Mouse (Mus musculus) kidney, postnatal 0 days (tissue): ENCODE data around the gene Smyd4. TPM values are rescaled to one million over a fixed set of nuclear protein-coding genes. Genes with fewer than 3 reads are reported as not detected.

Experiments used
- ATAC-seq: fragments of 200-750 bp; cut with Nextera tagmentation; replicated peaks from 2 replicates; pipeline ENCODE4 v1.8.0; 2017; ENCODE audit warnings: low read depth, moderate number of reproducible peaks, moderate TSS enrichment, moderate library complexity; ENCODE audit not compliant: low FRiP score
- DNase-seq: peaks from one replicate; pipeline ENCODE4 v3.0.0-alpha.2; 2016; ENCODE audit warnings: low spot score
- H3K27ac ChIP-seq: fragments of 300-500 bp; sonication (generic); 2 replicates; pipeline ENCODE4 v1.5.1; 2014; ENCODE audit warnings: mild to moderate bottlenecking
- H3K27me3 ChIP-seq: fragments of 300-500 bp; sonication (generic); 2 replicates; pipeline ENCODE4 v1.6.1; 2014; ENCODE audit warnings: low read length, mixed read lengths; ENCODE audit not compliant: insufficient read depth
- H3K36me3 ChIP-seq: fragments of 300-500 bp; sonication (generic); 2 replicates; pipeline ENCODE4 v1.6.1; 2014; ENCODE audit warnings: low read length, mixed read lengths; ENCODE audit not compliant: insufficient read depth
- H3K4me1 ChIP-seq: fragments of 300-500 bp; sonication (generic); replicated peaks from 2 replicates; pipeline ENCODE4 v1.6.1; 2014; ENCODE audit warnings: antibody characterized with exemption, low read length, mixed read lengths; ENCODE audit not compliant: insufficient read depth
- H3K4me2 ChIP-seq: fragments of 300-500 bp; sonication (generic); 2 replicates; pipeline ENCODE4 v1.6.1; 2014; ENCODE audit warnings: mild to moderate bottlenecking, low read length, moderate library complexity, mixed read lengths
- H3K4me3 ChIP-seq: fragments of 300-500 bp; sonication (generic); replicated peaks from 2 replicates; pipeline ENCODE4 v1.5.1; 2014; ENCODE audit warnings: low read depth, low read length
- H3K9ac ChIP-seq: fragments of 300-500 bp; sonication (generic); 2 replicates; pipeline ENCODE4 v1.6.1; 2014; ENCODE audit warnings: low read depth, low read length
- H3K9me3 ChIP-seq: fragments of 300-500 bp; sonication (generic); replicated peaks from 2 replicates; pipeline ENCODE4 v1.6.1; 2016; ENCODE audit warnings: low read length, inconsistent platforms, mixed read lengths
- CTCF ChIP-seq: IDR thresholded peaks from 2 replicates; pipeline ENCODE4 v1.5.1; 2016; ENCODE audit warnings: antibody characterized with exemption, low read depth, mild to moderate bottlenecking, moderate library complexity
- WGBS: fragments of 180-500 bp; shearing (Covaris S2); extraction: QIAGEN DNeasy Blood & Tissue Kit; methylation state at CpG from one replicate; pipeline ENCODE4 v1.1.7; 2014; 5-methylcytosine and 5-hydroxymethylcytosine counted together
- polyA plus RNA-seq: library from polyadenylated mRNA; unstranded; fragments of >200 nt; fragmentation: Nextera tagmentation; extraction: Ambion mirVana; gene quantifications from 2 replicates; pipeline ENCODE4 v1.2.1, GENCODE M21; 2015

Smyd4 gene
- polyA plus RNA-seq = 9.0 and 9.8 TPM in 2 replicates

GRCm38 (mm10) chr11:75348199-75348889, at the start of gene Smyd4, which contains the start of gene Rpa1:
Smyd4 (plus strand) TSS chr11:75348433.
Rpa1 (minus strand) TSS chr11:75348324.
- TF ChIP-seq CTCF = no peak
- peak within 1 kb of the TSS; percentile 85 for H3K9ac ChIP-seq
- DNase-seq (peak; percentile 98), ATAC-seq (peak; percentile 99)
- H3K4me3 ChIP-seq = peak within 1 kb of the TSS; percentile 81
- WGBS = 1% methylated on average over 56 of the region's 56 CpGs
- H3K4me1 ChIP-seq = no peaks in the 10 kb centered on the region
- no peaks in the 10 kb centered on the region for H3K9me3 ChIP-seq
- H3K27ac ChIP-seq = peak within 1 kb of the TSS; percentile 61
- H3K27me3 ChIP-seq = no peaks in the 10 kb centered on the region
- H3K36me3 ChIP-seq = no peaks in the 10 kb centered on the region
- H3K4me2 ChIP-seq = peak within 1 kb of the TSS; percentile 75

DNA sequence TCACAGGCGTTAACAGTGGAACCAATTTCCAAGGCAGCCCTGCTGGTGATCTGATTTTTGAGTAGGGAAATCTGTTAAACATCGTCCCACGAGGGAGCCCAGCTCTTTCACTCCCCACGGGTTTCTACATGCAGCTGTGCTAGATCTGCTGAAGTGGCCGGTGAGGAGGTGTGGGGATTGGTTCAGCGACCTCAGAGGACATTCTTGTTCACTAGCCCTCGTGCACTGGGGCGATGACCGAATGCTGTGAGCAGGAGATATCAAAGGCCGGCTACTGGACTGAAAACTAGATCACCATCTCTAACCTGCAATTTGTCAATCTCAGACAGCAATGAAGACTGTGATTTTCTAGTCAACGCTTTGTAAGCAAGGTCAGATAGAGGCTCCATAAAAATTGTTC, 49.7 kb upstream of the Smyd4 start:
- Histone ChIP-seq H3K4me3 (no peak overlapping the region), H3K27me3 (no peaks in the 10 kb centered on the region), H3K4me1 (peaks cover 6% of the 10 kb centered on the region; the same call in 1 of the 2 replicates), H3K4me2 (no peak overlapping the region), H3K9ac (0 out of 2 replicates have a peak overlapping the region, but pooled peaks have one; percentile 23), H3K27ac (no peak overlapping the region), H3K36me3 (peaks cover 17% of the 10 kb centered on the region; the same call in 1 of the 2 replicates), H3K9me3 (no peaks in the 10 kb centered on the region)
- ATAC-seq (no peak), DNase-seq (no peak)
- TF ChIP-seq CTCF = no peak
- 26% methylated on average over 11 of the region's 11 CpGs for WGBS

DNA sequence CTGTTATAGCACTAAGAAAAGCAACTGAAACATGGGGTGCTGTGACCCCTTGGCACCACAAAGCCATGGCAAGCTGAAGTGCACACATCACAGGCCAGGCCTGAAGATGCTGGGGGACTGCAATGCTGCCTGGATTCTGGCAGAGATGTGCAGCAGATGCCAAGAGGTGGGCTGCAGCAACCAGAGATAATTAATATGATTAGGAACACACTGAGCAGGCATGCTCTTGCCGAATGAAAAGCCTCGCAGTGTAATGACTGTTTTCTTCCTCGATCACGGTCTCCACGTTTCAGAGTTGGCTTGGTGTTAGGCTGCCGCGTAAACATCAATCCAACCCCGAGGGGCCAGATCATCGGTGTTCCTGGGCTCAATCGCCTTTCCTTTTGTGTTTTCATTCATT, 48.4 kb upstream of the Smyd4 start:
- Histone ChIP-seq H3K4me1 (peaks cover 6% of the 10 kb centered on the region; the same call in 1 of the 2 replicates), H3K4me2 (no peak overlapping the region), H3K9ac (no peak overlapping the region), H3K36me3 (peaks cover 18% of the 10 kb centered on the region; the same call in 1 of the 2 replicates), H3K9me3 (no peaks in the 10 kb centered on the region), H3K27me3 (no peaks in the 10 kb centered on the region), H3K4me3 (no peak overlapping the region), H3K27ac (no peak overlapping the region)
- no peak for DNase-seq
- WGBS = 86% methylated on average over 10 of the region's 10 CpGs
- TF ChIP-seq CTCF = no peak
- no peak for ATAC-seq

DNA sequence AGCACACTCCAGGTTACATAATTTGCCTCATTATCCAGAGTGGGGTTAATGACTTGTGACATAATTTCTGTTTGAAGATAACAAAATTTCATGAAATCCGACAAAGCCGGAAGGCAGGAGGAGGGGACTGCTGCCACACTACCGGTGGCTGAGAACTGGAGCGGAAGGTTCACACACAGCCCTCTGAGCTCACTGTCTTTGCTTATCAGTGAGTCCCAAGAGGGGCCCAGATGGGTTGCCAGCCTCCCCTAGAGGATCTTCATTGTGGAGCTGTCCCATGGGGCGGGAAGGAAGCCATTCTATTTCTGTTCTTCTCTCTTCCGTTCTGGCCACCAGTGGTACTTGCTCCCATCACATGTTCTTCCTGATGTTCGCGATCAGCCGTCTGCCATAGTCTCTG, 47.3 kb upstream of the Smyd4 start:
- ATAC-seq = no peak
- Histone ChIP-seq H3K27me3 (no peaks in the 10 kb centered on the region), H3K4me1 (peaks cover 6% of the 10 kb centered on the region; the same call in 1 of the 2 replicates), H3K4me3 (no peak overlapping the region), H3K4me2 (no peak overlapping the region), H3K27ac (no peak overlapping the region), H3K9me3 (no peaks in the 10 kb centered on the region), H3K36me3 (peaks cover 25% of the 10 kb centered on the region; the same call in 1 of the 2 replicates), H3K9ac (no peak overlapping the region)
- no peak for DNase-seq
- no peak for TF ChIP-seq CTCF
- WGBS = 78% methylated on average over 9 of the region's 9 CpGs

- H3K27me3 ChIP-seq = no peaks in the 10 kb centered on the region
- DNase-seq = no peak
- H3K4me1 ChIP-seq = no peaks in the 10 kb centered on the region
- WGBS = 68% methylated on average over 9 of the region's 9 CpGs
- H3K27ac ChIP-seq = no peak overlapping the region
- no peak for ATAC-seq
- H3K4me2 ChIP-seq = no peak overlapping the region
- no peaks in the 10 kb centered on the region for H3K9me3 ChIP-seq
- no peak overlapping the region for H3K9ac ChIP-seq
- H3K4me3 ChIP-seq = no peak overlapping the region
- H3K36me3 ChIP-seq = peaks cover 43% of the 10 kb centered on the region
- no peak for TF ChIP-seq CTCF
Observed at GRCm38 (mm10) chr11:75304797-75305196, 43.4 kb upstream of the Smyd4 start.

- peaks cover 42% of the 10 kb centered on the region for H3K36me3 ChIP-seq
Observed at GRCm38 (mm10) chr11:75308650-75309049, 39.6 kb upstream of the Smyd4 start.

More at GRCm38 (mm10) chr11:75308650-75309049, 39.6 kb upstream of the Smyd4 start:
- no peak overlapping the region for H3K4me2 ChIP-seq
- no peaks in the 10 kb centered on the region for H3K9me3 ChIP-seq
- TF ChIP-seq CTCF = no peak
- H3K9ac ChIP-seq = no peak overlapping the region
- no peaks in the 10 kb centered on the region for H3K27me3 ChIP-seq
- H3K27ac ChIP-seq = peak overlapping the region; percentile 31; the same call in 1 of the 2 replicates
- ATAC-seq = no peak
- 78% methylated on average over 4 of the region's 4 CpGs for WGBS
- H3K4me1 ChIP-seq = no peaks in the 10 kb centered on the region
- no peak overlapping the region for H3K4me3 ChIP-seq
- DNase-seq = no peak
